Mouse (Mus musculus) embryonic facial prominence, embryonic 12.5 days (tissue): ENCODE data around the gene Copz1. TPM values are rescaled to one million over a fixed set of nuclear protein-coding genes. Genes with fewer than 3 reads are reported as not detected.

Source experiments
- ATAC-seq: fragments of 200-750 bp; cut with Nextera tagmentation; 2 replicates; pipeline ENCODE4 v1.8.0; 2017; ENCODE audit not compliant: insufficient number of reproducible peaks, insufficient read depth, low FRiP score, low TSS enrichment
- H3K27ac ChIP-seq: fragments of 300-500 bp; sonication (generic); 2 replicates; pipeline ENCODE4 v1.5.1; 2016; ENCODE audit warnings: mild to moderate bottlenecking
- H3K27me3 ChIP-seq: fragments of 300-500 bp; sonication (generic); 2 replicates; pipeline ENCODE4 v1.6.1; 2016; ENCODE audit warnings: mild to moderate bottlenecking, moderate library complexity
- H3K36me3 ChIP-seq: fragments of 300-500 bp; sonication (generic); 2 replicates; pipeline ENCODE4 v1.6.1; 2016; ENCODE audit warnings: mild to moderate bottlenecking
- H3K4me1 ChIP-seq: fragments of 300-500 bp; sonication (generic); 2 replicates; pipeline ENCODE4 v1.6.1; 2016
- H3K4me2 ChIP-seq: fragments of 300-500 bp; sonication (generic); replicated peaks from 2 replicates; pipeline ENCODE4 v1.6.1; 2016; ENCODE audit warnings: mild to moderate bottlenecking, moderate library complexity
- H3K4me3 ChIP-seq: fragments of 300-500 bp; sonication (generic); 2 replicates; pipeline ENCODE4 v1.5.1; 2016; ENCODE audit warnings: mild to moderate bottlenecking
- H3K9ac ChIP-seq: fragments of 300-500 bp; sonication (generic); 2 replicates; pipeline ENCODE4 v1.6.1; 2016; ENCODE audit warnings: mild to moderate bottlenecking, moderate library complexity
- H3K9me3 ChIP-seq: fragments of 300-500 bp; sonication (generic); 2 replicates; pipeline ENCODE4 v1.6.1; 2016; ENCODE audit warnings: mild to moderate bottlenecking, moderate library complexity
- WGBS: fragments of 180-500 bp; shearing (Covaris S2); methylation state at CpG from one replicate; pipeline ENCODE4 v1.1.7; 2016; 5-methylcytosine and 5-hydroxymethylcytosine counted together
- polyA plus RNA-seq: library from polyadenylated mRNA; unstranded; fragments of >200 nt; fragmentation: Nextera tagmentation; extraction: Ambion mirVana; gene quantifications from 2 replicates; pipeline ENCODE4 v1.2.1, GENCODE M21; 2016

The Copz1 gene
- polyA plus RNA-seq, 1 experiment from 2014 or later: 268 TPM

DNA sequence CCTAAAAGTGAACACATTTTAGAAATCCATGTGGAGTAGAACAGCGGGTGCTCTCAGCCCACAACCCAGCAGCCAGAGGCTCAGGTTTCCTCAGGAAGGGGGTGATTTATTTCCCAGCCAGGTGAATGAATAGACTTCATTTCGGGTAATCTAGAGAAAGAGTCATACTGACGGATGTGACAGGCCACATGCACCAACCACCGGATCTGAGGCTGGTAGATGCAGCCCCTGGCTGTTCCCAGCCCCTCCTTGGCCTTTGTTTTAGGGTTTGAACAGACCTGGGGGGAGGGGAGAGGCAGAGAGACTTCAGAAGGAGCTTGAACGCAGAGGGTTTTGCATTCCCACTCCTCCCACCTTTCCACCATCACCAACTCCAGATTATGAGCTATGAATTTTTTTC lies 23.3 kb downstream of the Copz1 start:
- H3K36me3 ChIP-seq: peaks cover 36% of the 10 kb centered on the region
- H3K9me3 ChIP-seq: peaks cover 3% of the 10 kb centered on the region; the same call in 1 of the 2 replicates
- no peaks in the 10 kb centered on the region for H3K27me3 ChIP-seq
- 0 out of 2 replicates have a peak overlapping the region, but pooled peaks have one; percentile 2 for H3K4me2 ChIP-seq
- H3K9ac ChIP-seq: no peak overlapping the region
- ATAC-seq: no peak
- H3K4me1 ChIP-seq: peaks cover 57% of the 10 kb centered on the region
- H3K4me3 ChIP-seq: no peak overlapping the region
- 1% methylated on average over 5 of the region's 5 CpGs for WGBS
- H3K27ac ChIP-seq: peak overlapping the region; percentile 85

DNA sequence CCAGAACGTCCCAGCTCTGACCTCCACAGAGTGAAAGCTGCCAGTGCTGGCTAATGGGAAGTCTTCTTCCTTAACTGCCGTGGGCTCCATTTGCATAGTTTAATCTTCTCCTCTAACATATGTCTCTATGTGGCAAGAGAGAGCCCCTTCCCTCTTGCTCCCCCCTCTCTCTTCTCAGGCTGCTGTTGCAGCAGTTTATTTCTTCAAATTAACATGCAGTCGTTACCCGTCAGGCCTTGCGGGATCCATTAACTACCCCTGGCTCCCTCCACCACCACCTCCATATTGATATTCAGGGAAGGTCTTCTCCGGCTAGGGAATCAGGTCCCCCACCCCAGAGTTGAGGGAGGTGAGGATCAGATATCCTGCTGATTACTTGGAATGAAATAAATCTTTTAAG lies 24.8 kb downstream of the Copz1 start:
- peaks cover 23% of the 10 kb centered on the region for H3K36me3 ChIP-seq
- H3K9ac ChIP-seq: no peak overlapping the region
- no peaks in the 10 kb centered on the region for H3K27me3 ChIP-seq
- 46% methylated on average over 6 of the region's 6 CpGs for WGBS
- H3K4me3 ChIP-seq: no peak overlapping the region
- no peaks in the 10 kb centered on the region for H3K9me3 ChIP-seq
- ATAC-seq: no peak
- peak overlapping the region; percentile 85 for H3K27ac ChIP-seq
- H3K4me2 ChIP-seq: no peak overlapping the region
- H3K4me1 ChIP-seq: peaks cover 72% of the 10 kb centered on the region

GRCm38 (mm10) chr15:103298026-103298425 lies 25.5 kb downstream of the Copz1 start:
- peaks cover 16% of the 10 kb centered on the region for H3K36me3 ChIP-seq
- H3K27ac ChIP-seq: peak overlapping the region; percentile 85
- no peak overlapping the region for H3K4me3 ChIP-seq
- H3K9me3 ChIP-seq: no peaks in the 10 kb centered on the region
- WGBS: 70% methylated on average over 3 of the region's 3 CpGs
- no peak overlapping the region for H3K4me2 ChIP-seq
- ATAC-seq: no peak
- H3K9ac ChIP-seq: no peak overlapping the region
- H3K4me1 ChIP-seq: peaks cover 79% of the 10 kb centered on the region
- no peaks in the 10 kb centered on the region for H3K27me3 ChIP-seq

GRCm38 (mm10) chr15:103298861-103299616 lies 26.5 kb downstream of the Copz1 start:
- Histone ChIP-seq H3K9ac (no peak overlapping the region), H3K4me1 (peaks cover 89% of the 10 kb centered on the region)
- WGBS: 69% methylated on average over 5 of the region's 5 CpGs

GRCm38 (mm10) chr15:103299644-103300043 lies 27.1 kb downstream of the Copz1 start:
- no peaks in the 10 kb centered on the region for H3K9me3 ChIP-seq
- peak overlapping the region; percentile 43 for H3K4me2 ChIP-seq
- H3K36me3 ChIP-seq: peaks cover 7% of the 10 kb centered on the region; the same call in 1 of the 2 replicates
- no peaks in the 10 kb centered on the region for H3K27me3 ChIP-seq
- 42% methylated on average over 8 of the region's 8 CpGs for WGBS
- H3K27ac ChIP-seq: peak overlapping the region; percentile 96
- no peak for ATAC-seq
- peaks cover 95% of the 10 kb centered on the region for H3K4me1 ChIP-seq
- H3K4me3 ChIP-seq: no peak overlapping the region
- 0 out of 2 replicates have a peak overlapping the region, but pooled peaks have one; percentile 37 for H3K9ac ChIP-seq

More at GRCm38 (mm10) chr15:103298861-103299616, 26.5 kb downstream of the Copz1 start:
- H3K9me3 ChIP-seq: no peaks in the 10 kb centered on the region
- H3K27ac ChIP-seq: peak overlapping the region; percentile 96
- H3K27me3 ChIP-seq: no peaks in the 10 kb centered on the region
- peaks cover 7% of the 10 kb centered on the region; the same call in 1 of the 2 replicates for H3K36me3 ChIP-seq
- no peak overlapping the region for H3K4me3 ChIP-seq
- H3K4me2 ChIP-seq: 0 out of 2 replicates have a peak overlapping the region, but pooled peaks have one; percentile 43
- ATAC-seq: no peak

GRCm38 (mm10) chr15:103300067-103300471 lies 27.6 kb downstream of the Copz1 start:
- WGBS: 3% methylated on average over 18 of the region's 18 CpGs
- no peaks in the 10 kb centered on the region for H3K27me3 ChIP-seq
- H3K4me3 ChIP-seq: no peak overlapping the region
- H3K4me1 ChIP-seq: peaks cover 96% of the 10 kb centered on the region
- H3K27ac ChIP-seq: peak overlapping the region; percentile 96
- peak overlapping the region; percentile 43 for H3K4me2 ChIP-seq
- H3K36me3 ChIP-seq: peaks cover 7% of the 10 kb centered on the region; the same call in 1 of the 2 replicates
- peak overlapping the region; percentile 37; the same call in 1 of the 2 replicates for H3K9ac ChIP-seq
- ATAC-seq: 0 out of 2 replicates have a peak, but pooled peaks have one; percentile 7
- H3K9me3 ChIP-seq: no peaks in the 10 kb centered on the region

DNA sequence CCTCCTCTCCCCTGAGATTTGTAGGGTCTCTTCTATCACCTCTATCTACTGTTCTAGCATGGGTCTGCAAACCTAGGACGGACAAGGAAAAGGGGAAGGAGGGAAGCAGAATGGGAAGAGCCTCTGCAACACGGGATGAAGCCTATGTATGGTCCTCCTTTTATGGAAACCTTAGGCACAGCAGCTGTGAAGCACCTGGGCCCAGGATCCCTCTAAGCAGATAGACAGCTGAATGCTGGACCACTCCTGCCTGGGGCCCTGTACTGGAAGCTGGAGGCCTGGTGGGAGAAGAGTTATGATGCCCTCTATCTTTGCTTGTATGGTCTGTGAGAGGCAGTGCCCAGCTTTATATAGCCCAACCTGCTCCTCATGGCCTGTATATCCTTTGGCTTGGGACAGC lies 28.0 kb downstream of the Copz1 start:
- peaks cover 92% of the 10 kb centered on the region for H3K4me1 ChIP-seq
- peak overlapping the region; percentile 96 for H3K27ac ChIP-seq
- no peak overlapping the region for H3K4me3 ChIP-seq
- no peaks in the 10 kb centered on the region for H3K9me3 ChIP-seq
- peak overlapping the region; percentile 43 for H3K4me2 ChIP-seq
- no peak overlapping the region for H3K9ac ChIP-seq
- no peak for ATAC-seq
- no peaks in the 10 kb centered on the region for H3K27me3 ChIP-seq
- H3K36me3 ChIP-seq: peaks cover 7% of the 10 kb centered on the region; the same call in 1 of the 2 replicates
- 9% methylated on average over 2 of the region's 2 CpGs for WGBS

DNA sequence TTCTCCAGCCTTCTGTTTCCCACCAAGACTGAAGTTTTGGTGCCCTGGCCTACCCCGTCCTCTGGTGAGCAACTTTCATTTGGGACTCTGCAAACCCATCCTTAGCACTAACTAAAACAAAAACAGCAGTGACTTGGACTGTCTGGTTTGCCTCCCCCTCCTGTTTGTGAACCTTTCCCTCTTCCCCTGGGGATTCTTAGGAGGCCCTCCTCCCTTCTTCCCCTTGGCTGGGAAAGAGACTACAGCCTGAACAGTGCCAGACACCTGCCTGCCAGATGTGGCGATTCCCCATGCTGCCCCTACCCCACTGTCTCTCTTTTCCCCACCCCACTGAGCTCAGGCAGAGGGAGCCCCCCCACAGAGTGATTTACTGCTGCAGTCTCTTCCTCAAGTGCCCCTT lies 28.5 kb downstream of the Copz1 start:
- Histone ChIP-seq H3K36me3 (peaks cover 7% of the 10 kb centered on the region; the same call in 1 of the 2 replicates), H3K9me3 (no peaks in the 10 kb centered on the region), H3K27me3 (no peaks in the 10 kb centered on the region), H3K4me2 (peak overlapping the region; percentile 43), H3K27ac (peak overlapping the region; percentile 96), H3K4me1 (peaks cover 87% of the 10 kb centered on the region), H3K4me3 (no peak overlapping the region), H3K9ac (no peak overlapping the region)
- ATAC-seq: no peak
- WGBS: 5% methylated on average over 2 of the region's 2 CpGs

DNA sequence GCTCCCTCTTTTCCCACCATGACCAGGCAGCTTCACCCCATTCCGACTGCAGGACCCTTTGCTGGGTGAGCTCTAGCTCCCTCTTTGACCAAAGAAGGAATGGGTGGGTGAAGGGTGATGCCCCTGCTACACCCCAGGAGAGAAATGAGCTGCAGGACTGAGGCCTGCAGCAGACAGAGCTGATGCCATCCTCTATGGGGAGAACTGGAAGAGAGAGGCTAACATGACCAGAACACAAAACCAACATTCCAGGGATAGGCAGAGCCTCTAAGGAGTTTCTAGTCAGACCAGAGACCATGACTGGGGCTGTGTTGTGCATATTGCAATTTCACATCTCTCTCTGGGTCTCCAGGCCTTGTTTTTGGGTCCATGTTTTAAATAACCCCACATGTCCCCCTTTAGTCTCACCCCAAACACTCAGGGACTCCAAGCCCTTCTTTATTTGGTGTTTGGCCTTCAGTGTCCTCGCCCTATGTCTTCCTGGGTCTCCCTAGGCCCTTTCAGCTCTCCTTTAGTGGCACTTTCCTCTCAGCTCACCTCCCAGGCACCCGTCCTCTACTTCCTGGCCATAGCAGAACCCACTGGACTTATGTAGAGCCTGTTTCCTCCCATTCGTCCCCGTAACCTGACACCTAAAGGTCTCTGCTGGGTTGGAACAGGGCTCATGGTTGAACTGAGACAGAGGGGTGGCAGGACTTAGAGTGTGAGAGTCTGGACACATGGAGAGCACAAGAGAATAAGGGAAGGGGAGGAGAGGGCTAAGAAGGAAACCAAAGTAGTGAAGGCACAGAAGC lies 29.2 kb downstream of the Copz1 start:
- no peak for ATAC-seq
- no peak overlapping the region for H3K4me3 ChIP-seq
- peak overlapping the region; percentile 96 for H3K27ac ChIP-seq
- peaks cover 7% of the 10 kb centered on the region; the same call in 1 of the 2 replicates for H3K36me3 ChIP-seq
- no peaks in the 10 kb centered on the region for H3K9me3 ChIP-seq
- 0 out of 2 replicates have a peak overlapping the region, but pooled peaks have one; percentile 10 for H3K9ac ChIP-seq
- peak overlapping the region; percentile 43; the same call in 1 of the 2 replicates for H3K4me2 ChIP-seq
- peaks cover 84% of the 10 kb centered on the region for H3K4me1 ChIP-seq
- WGBS: 18% methylated on average over 5 of the region's 5 CpGs
- no peaks in the 10 kb centered on the region for H3K27me3 ChIP-seq

DNA sequence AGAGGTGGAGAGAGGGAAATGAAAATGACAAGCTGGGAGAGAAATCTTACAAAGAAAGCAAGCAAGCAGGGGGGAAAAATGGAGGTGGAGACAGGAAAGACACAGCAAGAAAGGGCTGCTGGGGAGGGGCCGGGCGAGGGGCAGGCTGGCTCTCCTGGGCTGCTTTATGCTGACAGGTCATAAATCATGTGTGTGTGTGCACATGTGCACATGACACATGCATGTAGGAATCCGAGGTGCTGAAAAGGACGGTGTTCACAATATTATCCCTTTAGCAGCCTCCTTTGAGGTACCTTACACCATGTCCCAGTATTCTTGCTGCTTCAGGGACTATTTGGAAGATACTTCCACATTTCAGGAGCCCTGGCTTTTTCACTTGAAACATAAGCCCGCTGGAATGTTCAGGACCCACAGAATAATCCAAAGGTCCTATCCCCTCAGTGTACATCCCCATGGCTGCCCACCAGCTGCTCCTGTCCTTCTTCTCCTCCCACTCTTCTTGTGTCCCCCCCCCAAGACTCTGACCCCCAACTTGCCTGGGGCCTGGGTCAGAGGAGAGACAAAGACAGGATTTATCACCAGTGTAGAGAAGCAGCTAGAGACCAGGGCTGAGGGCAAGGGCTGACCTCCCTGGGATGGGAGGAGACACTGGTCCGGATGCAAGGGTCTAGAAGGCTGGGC lies 30.0 kb downstream of the Copz1 start:
- no peak overlapping the region for H3K4me2 ChIP-seq
- no peaks in the 10 kb centered on the region for H3K9me3 ChIP-seq

More for the DNA sequence above, 30.0 kb downstream of the Copz1 start:
- Histone ChIP-seq H3K27ac (peak overlapping the region; percentile 96), H3K4me3 (no peak overlapping the region), H3K4me1 (peaks cover 79% of the 10 kb centered on the region), H3K9ac (peak overlapping the region; percentile 20; the same call in 1 of the 2 replicates), H3K36me3 (peaks cover 7% of the 10 kb centered on the region; the same call in 1 of the 2 replicates), H3K27me3 (no peaks in the 10 kb centered on the region)
- 24% methylated on average over 6 of the region's 6 CpGs for WGBS
- no peak for ATAC-seq
